Mouse (Mus musculus) cortical plate, adult 2 months (tissue): ENCODE data around the gene Rbm8a.

Source experiments
- CTCF ChIP-seq: fragments of 200-500 bp; IDR thresholded peaks from 2 replicates; pipeline ENCODE4 v1.5.1; 2011; ENCODE audit warnings: mild to moderate bottlenecking, control low read depth, low read length; ENCODE audit not compliant: insufficient read depth; ENCODE audit errors: extremely low read depth
- POLR2A ChIP-seq: fragments of 200-500 bp; IDR thresholded peaks from 2 replicates; pipeline ENCODE4 v1.6.1; 2011; ENCODE audit warnings: mild to moderate bottlenecking, low read length, control low read depth; ENCODE audit not compliant: insufficient read depth; ENCODE audit errors: extremely low read depth

GRCm38 (mm10) chr3:96674442-96674841 is 44.7 kb downstream of the Rbm8a start:
- no peak for TF ChIP-seq POLR2A
- no peak for TF ChIP-seq CTCF
